ENCODE assay signal across 11 mouse cellular contexts in the genomic region with DNA sequence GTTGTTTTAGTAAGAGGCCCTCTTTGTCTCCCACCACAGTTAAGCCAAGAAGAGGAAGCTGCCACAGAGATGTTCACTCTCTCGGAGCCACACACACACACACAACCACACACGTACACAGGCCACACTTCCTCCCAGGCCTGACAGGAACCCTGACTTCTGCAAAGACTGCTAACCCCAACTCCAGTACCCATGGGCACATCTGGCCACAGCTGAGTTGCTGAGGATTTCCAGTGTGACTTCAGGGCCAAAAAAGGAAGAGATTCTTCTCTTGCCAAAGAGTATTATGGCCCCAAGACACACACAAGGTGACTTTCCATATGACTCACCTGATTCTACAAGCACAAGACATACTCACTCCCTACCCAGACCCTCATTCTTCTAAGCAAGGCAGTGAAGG. TPM values are rescaled to one million over a fixed set of nuclear protein-coding genes. Genes with fewer than 3 reads are reported as not detected.
DNase-seq lines count a peak whose midpoint lies in the region; ATAC-seq and TF ChIP-seq lines count a peak whose summit lies in the region.
"Had no signal": no experiment of that assay in that cellular context is flagged by ENCODE, and none has a peak within 500 bp of the region (broad histone marks: within the 10 kb centered on the region; RNA-seq: fewer than 3 reads in every experiment).

No protein-coding gene starts in this region.

- H3K9me3 ChIP-seq in heart, embryonic 16.5 days (replicated peaks; ENCODE audit: control insufficient read depth, low read length): peaks cover 4% of the 10 kb centered on the region; the same call in 1 of the 2 replicates
- H3K9me3 ChIP-seq in liver, embryonic 15.5 days (replicated peaks): no peaks in the 10 kb centered on the region
- H3K9me3 ChIP-seq: heart, embryonic 13.5 days had no signal

- H3K36me3 ChIP-seq in heart, embryonic 16.5 days (ENCODE audit: control insufficient read depth, insufficient read depth): no peaks in the 10 kb centered on the region
- no peaks in the 10 kb centered on the region for H3K36me3 ChIP-seq in liver, embryonic 15.5 days (replicated peaks)
- H3K36me3 ChIP-seq in spleen, adult 2 months (ENCODE audit: control insufficient read depth, insufficient read depth, low read length): no peaks in the 10 kb centered on the region
- H3K36me3 ChIP-seq: heart, embryonic 13.5 days had no signal

- ATAC-seq in heart, embryonic 16.5 days (replicated peaks; ENCODE audit: extremely low read depth, insufficient read depth, low FRiP score): peak; percentile 32; the same call in 1 of the 2 replicates
- ATAC-seq in liver, embryonic 15.5 days (ENCODE audit: insufficient read depth): peak; percentile 40; the same call in 1 of the 2 replicates

- no peak overlapping the region for H3K4me3 ChIP-seq in heart, embryonic 16.5 days (ENCODE audit: low read length)
- no peak overlapping the region for H3K4me3 ChIP-seq in liver, embryonic 15.5 days (replicated peaks)
- no peak overlapping the region for H3K4me3 ChIP-seq in spleen, adult 2 months (ENCODE audit: extremely low read depth, insufficient read depth, insufficient read length)
- H3K4me3 ChIP-seq: erythroblast, embryonic 14.5 days; heart, embryonic 13.5 days had no signal

- TF ChIP-seq POLR2A in spleen, adult 2 months (IDR thresholded peaks at IDR 0.05; ENCODE audit: low read depth, low read length): no peak

- intact Hi-C loops in gastrocnemius, postnatal 36 days (cut with DNase I): no loop called here

- no peak overlapping the region for H3K9ac ChIP-seq in heart, embryonic 16.5 days (ENCODE audit: low read length)
- H3K9ac ChIP-seq in liver, embryonic 15.5 days: no peak overlapping the region
- H3K9ac ChIP-seq: heart, embryonic 13.5 days had no signal

- 75% methylated on average over 2 of the region's 2 CpGs for WGBS in heart, embryonic 16.5 days
- 25% methylated on average over 2 of the region's 2 CpGs for WGBS in liver, embryonic 15.5 days (ENCODE audit: insufficient replicate concordance)
- 0% methylated on average over 2 of the region's 2 CpGs for WGBS in spleen, adult 2 months

- peak overlapping the region; percentile 41 for H3K27ac ChIP-seq in heart, embryonic 16.5 days (ENCODE audit: low read length)
- H3K27ac ChIP-seq in liver, embryonic 15.5 days (replicated peaks): peak overlapping the region; percentile 72
- peak overlapping the region; percentile 80 for H3K27ac ChIP-seq in spleen, adult 2 months (ENCODE audit: insufficient read depth, low read length)

- no peak for TF ChIP-seq CTCF in spleen, adult 2 months (IDR thresholded peaks at IDR 0.05; ENCODE audit: extremely low read depth, insufficient read depth, insufficient read length, insufficient replicate concordance)

- no peaks in the 10 kb centered on the region for H3K27me3 ChIP-seq in heart, embryonic 16.5 days (ENCODE audit: control insufficient read depth, insufficient read depth, low read length)
- no peaks in the 10 kb centered on the region for H3K27me3 ChIP-seq in liver, embryonic 15.5 days
- H3K27me3 ChIP-seq in spleen, adult 2 months (ENCODE audit: control insufficient read depth, insufficient read depth, low read length): no peaks in the 10 kb centered on the region
- H3K27me3 ChIP-seq: heart, embryonic 13.5 days had no signal

- no peaks in the 10 kb centered on the region for H3K4me1 ChIP-seq in heart, embryonic 16.5 days (ENCODE audit: control insufficient read depth, insufficient read depth, low read length)
- H3K4me1 ChIP-seq in liver, embryonic 15.5 days (replicated peaks): peaks cover 4% of the 10 kb centered on the region
- H3K4me1 ChIP-seq in spleen, adult 2 months (ENCODE audit: control insufficient read depth, insufficient read depth, insufficient read length): peaks cover 13% of the 10 kb centered on the region

- H3K4me2 ChIP-seq in heart, embryonic 16.5 days (ENCODE audit: low read depth, low read length): no peak overlapping the region
- H3K4me2 ChIP-seq in liver, embryonic 15.5 days: no peak overlapping the region
- H3K4me2 ChIP-seq: heart, embryonic 13.5 days had no signal

- no peak for DNase-seq in heart, adult 8-10 months (ENCODE audit: low spot score)
- peak; percentile 58 for DNase-seq in MEL-GATA-1-ER (ENCODE audit: extremely low read depth, low read depth)
- peak; percentile 35 to 44 for DNase-seq in spleen, adult 2 months (ENCODE audit: low read depth in 1 of 2, low spot score in 2 of 2)
- DNase-seq in right cerebral cortex, adult 18-20 months: no peak
- no peak for DNase-seq in gastrocnemius, postnatal 36 days
- no peak for DNase-seq in cerebellum, adult 9-10 months
- DNase-seq: kidney, postnatal 25 days had no signal

RNA-seq across cellular contexts. Expression of a gene that starts 34.1 kb away (rescaled TPM):
- 21.0 and 22.9 TPM in 2 replicates for polyA plus RNA-seq in heart, embryonic 16.5 days (2015; fragmentation: Nextera tagmentation; extraction: Ambion mirVana)
- total RNA-seq in heart, adult 8-10 months (2022): 10 to 100 TPM; 21.9 to 28.6 (median 25.0) TPM
- polyA plus RNA-seq in liver, embryonic 15.5 days (2015; fragmentation: Nextera tagmentation; extraction: Ambion mirVana): 3.9 and 4.3 TPM in 2 replicates
- 37.2 and 41.9 TPM in 2 replicates for polyA plus RNA-seq in spleen, adult 2 months (2012; rRNA removed)
- 10 to 100 TPM in 1 of 2 experiments, 1 to 10 TPM in 1; 8.2 to 12.7 TPM for total RNA-seq in gastrocnemius, postnatal 36 days (2021)

Comparison
In these comparisons a context has a peak if more than half of its experiments do, and no peak if none do; other contexts are left out.
1. DNase-seq: peak in MEL-GATA-1-ER (single experiment) and spleen, adult 2 months (2 of 2); none in heart, adult 8-10 months (single experiment), right cerebral cortex, adult 18-20 months (single experiment), gastrocnemius, postnatal 36 days (0 of 2) and cerebellum, adult 9-10 months (single experiment).
2. Peak in every context shown above with its lines, with median percentiles within 50 percentile points of each other: H3K27ac ChIP-seq.